Mouse (Mus musculus): ENCODE measurements at regions not wholly inside any gene's neighbourhood (a gene's known extent, or its start where the extent isn't known, plus 50 kb on each side); places are given as distances from the start of the nearest gene placed in this dataset.

DNA sequence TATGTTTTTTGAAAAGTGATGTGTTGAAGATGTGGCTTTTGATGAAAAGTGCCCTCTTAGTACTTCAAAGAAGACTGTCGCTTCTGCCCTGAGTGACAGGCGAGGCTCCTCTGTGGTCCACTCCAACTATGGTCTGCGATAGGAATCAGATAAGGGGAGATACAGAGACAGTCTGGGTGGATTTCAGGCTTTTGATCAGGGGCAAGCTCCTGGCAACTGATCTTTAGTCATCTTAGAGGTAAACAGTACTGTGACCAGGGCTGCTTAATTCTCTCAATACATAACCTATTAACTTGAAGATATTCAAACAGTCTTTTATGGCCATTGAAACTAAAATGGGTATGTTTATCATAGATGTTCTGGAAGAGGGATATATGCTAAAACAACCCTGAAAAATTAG is 335.6 kb upstream of the Arglu1 start:
- ATAC-seq (ENCODE audit: insufficient read depth, low FRiP score), result no peak
- Histone ChIP-seq H3K9me3 (replicated peaks; ENCODE audit: control insufficient read depth, low read length) (no peaks in the 10 kb centered on the region), H3K9ac (ENCODE audit: low read length) (no peak overlapping the region), H3K27ac (ENCODE audit: low read length) (no peak overlapping the region), H3K4me2 (ENCODE audit: low read depth, low read length) (no peak overlapping the region), H3K27me3 (ENCODE audit: control insufficient read depth, insufficient read depth, low read length) (no peaks in the 10 kb centered on the region), H3K4me1 (ENCODE audit: control insufficient read depth, insufficient read depth, low read length) (0 out of 2 replicates have a peak, but pooled peaks cover 2% of the 10 kb centered on the region), H3K36me3 (ENCODE audit: control insufficient read depth, insufficient read depth, low read length) (no peaks in the 10 kb centered on the region), H3K4me3 (replicated peaks; ENCODE audit: low read length) (no peak overlapping the region)
- WGBS, result 61% methylated on average over 3 of the region's 3 CpGs

DNA sequence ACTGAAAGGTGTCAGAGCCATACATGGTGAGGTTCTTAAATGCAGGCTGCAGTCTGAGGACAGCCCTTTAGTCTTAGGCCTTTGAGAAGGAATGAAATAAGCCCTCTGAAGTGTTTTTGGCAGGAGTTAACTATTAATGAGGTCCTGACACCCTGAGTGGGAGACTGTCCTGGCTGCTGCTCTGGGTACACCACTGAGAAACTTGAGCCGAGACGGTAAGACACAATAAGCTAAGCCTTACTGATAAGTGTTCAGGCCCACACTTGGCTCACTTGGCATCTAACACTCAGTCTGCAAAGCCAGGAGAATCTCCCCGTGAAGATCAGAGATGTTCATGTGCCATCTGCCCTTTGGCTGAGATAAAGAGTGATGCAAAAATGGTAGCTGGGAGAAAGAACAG is 335.1 kb upstream of the Arglu1 start:
- Histone ChIP-seq H3K36me3 (ENCODE audit: control insufficient read depth, insufficient read depth, low read length) (no peaks in the 10 kb centered on the region), H3K4me1 (ENCODE audit: control insufficient read depth, insufficient read depth, low read length) (0 out of 2 replicates have a peak, but pooled peaks cover 2% of the 10 kb centered on the region), H3K27me3 (ENCODE audit: control insufficient read depth, insufficient read depth, low read length) (no peaks in the 10 kb centered on the region), H3K4me2 (ENCODE audit: low read depth, low read length) (no peak overlapping the region), H3K4me3 (replicated peaks; ENCODE audit: low read length) (no peak overlapping the region), H3K9ac (ENCODE audit: low read length) (no peak overlapping the region), H3K9me3 (replicated peaks; ENCODE audit: control insufficient read depth, low read length) (no peaks in the 10 kb centered on the region), H3K27ac (ENCODE audit: low read length) (no peak overlapping the region)
- WGBS, result 57% methylated on average over 3 of the region's 3 CpGs
- no peak for ATAC-seq (ENCODE audit: insufficient read depth, low FRiP score)

DNA sequence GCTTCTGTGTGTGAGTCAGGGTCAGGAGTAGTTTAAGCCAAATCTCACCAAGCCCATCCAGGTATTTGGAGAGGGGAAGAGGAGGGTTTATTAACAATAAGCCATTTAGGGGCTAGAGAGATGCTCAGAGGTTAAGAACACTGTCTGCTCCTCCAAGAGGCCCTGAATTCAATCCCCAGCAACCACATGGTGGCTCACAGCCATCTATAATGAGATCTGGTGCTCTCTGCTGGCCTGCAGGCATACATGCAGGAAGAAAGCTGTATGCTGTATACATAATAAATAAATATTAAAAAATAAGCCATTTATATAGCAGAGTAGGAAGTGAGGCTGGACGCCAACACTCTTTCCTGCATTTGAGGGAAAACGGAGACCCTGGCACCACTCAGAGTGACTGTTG is 330.4 kb upstream of the Arglu1 start:
- Histone ChIP-seq H3K27ac (ENCODE audit: low read length) (no peak overlapping the region), H3K36me3 (ENCODE audit: control insufficient read depth, insufficient read depth, low read length) (no peaks in the 10 kb centered on the region), H3K27me3 (ENCODE audit: control insufficient read depth, insufficient read depth, low read length) (no peaks in the 10 kb centered on the region), H3K4me2 (ENCODE audit: low read depth, low read length) (no peak overlapping the region), H3K4me1 (ENCODE audit: control insufficient read depth, insufficient read depth, low read length) (no peaks in the 10 kb centered on the region), H3K9ac (ENCODE audit: low read length) (no peak overlapping the region), H3K4me3 (replicated peaks; ENCODE audit: low read length) (no peak overlapping the region), H3K9me3 (replicated peaks; ENCODE audit: control insufficient read depth, low read length) (no peaks in the 10 kb centered on the region)
- 78% methylated on average over 2 of the region's 2 CpGs for WGBS
- ATAC-seq (ENCODE audit: insufficient read depth, low FRiP score), result no peak

DNA sequence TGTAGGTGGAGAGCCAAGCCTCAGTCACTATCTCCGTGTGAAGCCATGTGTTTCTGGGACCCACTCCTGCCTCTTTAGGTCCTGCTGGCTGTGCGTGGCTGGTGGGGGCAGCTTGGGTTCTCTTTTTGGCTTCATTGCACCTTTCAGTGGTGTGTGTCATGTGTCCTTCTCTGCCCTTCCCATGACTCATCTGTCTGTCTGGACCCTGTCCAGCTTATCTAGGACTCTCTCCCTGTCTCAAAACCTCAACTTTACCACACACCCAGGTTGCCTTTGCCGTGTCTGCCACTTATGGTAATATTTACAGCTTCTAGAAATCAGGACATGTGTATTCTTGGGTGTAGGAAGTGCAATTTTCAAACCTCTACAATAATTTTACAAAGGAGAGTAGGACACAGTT is 329.9 kb upstream of the Arglu1 start:
- ATAC-seq (ENCODE audit: insufficient read depth, low FRiP score), result no peak
- Histone ChIP-seq H3K4me2 (ENCODE audit: low read depth, low read length) (no peak overlapping the region), H3K9ac (ENCODE audit: low read length) (no peak overlapping the region), H3K4me3 (replicated peaks; ENCODE audit: low read length) (no peak overlapping the region), H3K27me3 (ENCODE audit: control insufficient read depth, insufficient read depth, low read length) (no peaks in the 10 kb centered on the region), H3K36me3 (ENCODE audit: control insufficient read depth, insufficient read depth, low read length) (no peaks in the 10 kb centered on the region), H3K27ac (ENCODE audit: low read length) (no peak overlapping the region), H3K4me1 (ENCODE audit: control insufficient read depth, insufficient read depth, low read length) (no peaks in the 10 kb centered on the region), H3K9me3 (replicated peaks; ENCODE audit: control insufficient read depth, low read length) (no peaks in the 10 kb centered on the region)
- WGBS, result 83% methylated on average over 3 of the region's 3 CpGs

DNA sequence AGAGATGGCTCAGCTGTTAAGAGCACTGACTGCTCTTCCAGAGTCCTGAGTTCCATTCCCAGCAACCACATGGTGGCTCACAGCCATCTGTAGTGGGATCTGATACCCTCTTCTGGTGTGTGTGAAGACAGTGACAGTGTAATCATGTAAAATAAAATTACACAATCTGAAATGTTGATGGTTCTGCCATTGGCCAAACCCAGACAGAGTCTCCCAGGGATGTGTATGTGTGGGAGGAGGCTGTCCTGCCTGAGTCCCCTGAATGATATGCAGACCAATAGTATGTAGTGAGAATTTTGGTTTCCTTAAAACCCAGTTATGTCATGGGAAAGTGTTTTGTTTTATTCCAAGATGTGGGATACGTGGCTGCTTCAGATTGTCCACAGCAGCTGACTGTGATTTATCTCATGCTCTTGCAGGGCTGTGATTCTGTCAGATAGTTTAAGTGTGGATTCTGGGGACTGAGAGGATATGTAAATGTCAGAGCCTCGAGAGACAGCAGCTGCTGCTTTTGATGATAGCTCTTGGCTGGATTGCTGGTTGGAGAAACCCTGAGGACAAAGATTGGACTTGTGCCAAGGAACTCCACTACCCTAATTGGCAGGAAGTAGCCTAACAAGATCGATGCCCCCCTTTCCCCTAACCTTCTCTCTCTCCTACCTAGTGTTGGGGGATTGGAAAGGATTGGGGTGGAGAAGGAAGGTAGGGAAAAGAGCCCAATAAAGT is 321.6 kb upstream of the Arglu1 start:
- H3K27me3 ChIP-seq (ENCODE audit: control insufficient read depth, insufficient read depth, low read length), result no peaks in the 10 kb centered on the region
- H3K9me3 ChIP-seq (replicated peaks; ENCODE audit: control insufficient read depth, low read length), result no peaks in the 10 kb centered on the region
- no peak overlapping the region for H3K27ac ChIP-seq (ENCODE audit: low read length)
- no peak overlapping the region for H3K4me3 ChIP-seq (replicated peaks; ENCODE audit: low read length)
- H3K4me2 ChIP-seq (ENCODE audit: low read depth, low read length), result no peak overlapping the region
- 45% methylated on average over 3 of the region's 3 CpGs for WGBS
- no peaks in the 10 kb centered on the region for H3K36me3 ChIP-seq (ENCODE audit: control insufficient read depth, insufficient read depth, low read length)
- no peak overlapping the region for H3K9ac ChIP-seq (ENCODE audit: low read length)
- peaks cover 3% of the 10 kb centered on the region; the same call in 1 of the 2 replicates for H3K4me1 ChIP-seq (ENCODE audit: control insufficient read depth, insufficient read depth, low read length)
- no peak for ATAC-seq (ENCODE audit: insufficient read depth, low FRiP score)

DNA sequence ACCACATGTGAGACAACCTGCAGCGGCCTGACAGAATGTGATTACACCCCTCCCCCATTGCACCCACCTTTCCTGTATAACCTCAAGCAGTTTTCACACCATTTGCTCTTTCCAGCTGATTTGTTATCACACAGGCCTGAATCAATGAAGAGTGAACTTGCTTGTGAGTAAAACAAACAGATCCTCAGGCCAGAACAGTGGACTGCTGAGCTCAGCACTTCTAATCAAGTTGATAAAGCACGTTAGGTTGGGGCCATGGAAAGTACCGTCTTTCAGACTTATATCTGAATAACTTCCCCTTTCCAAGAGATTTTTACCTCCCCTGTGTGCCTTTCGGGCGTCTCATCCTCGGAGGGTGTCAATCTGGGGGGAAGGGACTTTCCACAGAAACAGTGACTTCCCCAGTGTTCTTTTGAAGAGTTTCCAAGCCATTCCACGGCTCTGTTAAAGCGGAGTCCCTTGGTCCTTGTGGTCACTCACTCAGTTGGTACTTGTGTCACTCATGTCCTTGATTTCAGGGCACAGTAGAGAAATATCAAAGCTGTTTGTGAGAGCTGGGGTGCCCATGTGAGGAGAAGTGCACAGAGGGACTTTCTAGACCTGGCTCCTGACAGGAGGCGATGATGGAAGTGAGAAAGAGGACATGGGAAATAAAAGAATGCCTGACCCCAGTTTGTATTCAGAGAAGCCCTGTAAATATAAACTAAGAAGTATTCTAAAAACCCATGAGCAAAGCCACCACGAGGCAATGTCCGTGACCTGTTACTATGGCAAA is 317.9 kb upstream of the Arglu1 start:
- Histone ChIP-seq H3K27me3 (ENCODE audit: control insufficient read depth, insufficient read depth, low read length) (no peaks in the 10 kb centered on the region), H3K9me3 (replicated peaks; ENCODE audit: control insufficient read depth, low read length) (no peaks in the 10 kb centered on the region), H3K4me3 (replicated peaks; ENCODE audit: low read length) (no peak overlapping the region), H3K27ac (ENCODE audit: low read length) (no peak overlapping the region), H3K36me3 (ENCODE audit: control insufficient read depth, insufficient read depth, low read length) (no peaks in the 10 kb centered on the region), H3K4me1 (ENCODE audit: control insufficient read depth, insufficient read depth, low read length) (peaks cover 3% of the 10 kb centered on the region; the same call in 1 of the 2 replicates), H3K4me2 (ENCODE audit: low read depth, low read length) (no peak overlapping the region), H3K9ac (ENCODE audit: low read length) (no peak overlapping the region)
- 65% methylated on average over 11 of the region's 11 CpGs for WGBS
- no peak for ATAC-seq (ENCODE audit: insufficient read depth, low FRiP score)

DNA sequence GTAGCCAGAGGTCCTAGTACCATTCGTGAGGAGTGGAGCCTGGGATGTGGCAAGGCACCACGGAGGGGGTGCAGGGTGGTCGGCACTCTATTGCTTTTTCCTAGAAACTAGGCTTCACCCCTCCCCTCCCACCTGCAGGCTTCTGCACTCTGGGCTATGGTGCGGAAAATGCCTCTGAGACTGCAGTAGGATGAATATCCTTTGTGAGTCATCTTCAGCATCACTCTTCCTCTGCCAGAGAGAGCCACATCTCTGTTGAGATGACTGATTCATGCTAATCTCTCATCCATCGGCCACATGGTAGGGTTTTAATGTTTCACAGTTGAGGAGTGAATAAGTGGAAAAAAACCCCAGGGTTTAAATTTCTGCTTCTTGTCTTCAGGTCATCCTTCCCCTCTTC is 309.6 kb upstream of the Arglu1 start:
- Histone ChIP-seq H3K4me2 (ENCODE audit: low read depth, low read length) (no peak overlapping the region), H3K9ac (ENCODE audit: low read length) (no peak overlapping the region), H3K4me3 (replicated peaks; ENCODE audit: low read length) (no peak overlapping the region), H3K36me3 (ENCODE audit: control insufficient read depth, insufficient read depth, low read length) (no peaks in the 10 kb centered on the region), H3K27me3 (ENCODE audit: control insufficient read depth, insufficient read depth, low read length) (no peaks in the 10 kb centered on the region), H3K27ac (ENCODE audit: low read length) (no peak overlapping the region), H3K4me1 (ENCODE audit: control insufficient read depth, insufficient read depth, low read length) (peaks cover 2% of the 10 kb centered on the region; the same call in 1 of the 2 replicates), H3K9me3 (replicated peaks; ENCODE audit: control insufficient read depth, low read length) (no peaks in the 10 kb centered on the region)
- ATAC-seq (ENCODE audit: insufficient read depth, low FRiP score), result no peak
- 80% methylated on average over 5 of the region's 5 CpGs for WGBS

DNA sequence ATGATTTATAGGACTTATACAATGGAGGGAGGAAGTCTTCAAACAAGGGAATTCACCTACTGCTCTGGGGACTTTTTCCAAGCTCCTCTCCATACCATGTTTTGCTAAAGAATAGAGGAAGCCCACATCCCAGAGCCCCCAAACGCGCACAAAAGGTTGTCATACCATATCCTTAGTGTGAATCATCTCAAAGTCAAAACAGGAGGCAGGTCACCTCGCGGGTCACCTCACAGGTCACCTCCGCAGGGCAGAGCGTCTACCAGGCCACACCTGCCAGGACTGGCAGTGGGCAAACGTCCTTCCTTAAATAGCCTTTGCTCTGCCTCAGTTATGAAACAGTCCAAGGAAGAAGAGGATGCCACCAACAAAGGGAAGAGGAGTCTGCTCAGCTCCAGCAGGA is 307.3 kb upstream of the Arglu1 start:
- Histone ChIP-seq H3K9ac (ENCODE audit: low read length) (no peak overlapping the region), H3K4me2 (ENCODE audit: low read depth, low read length) (no peak overlapping the region), H3K27ac (ENCODE audit: low read length) (no peak overlapping the region), H3K27me3 (ENCODE audit: control insufficient read depth, insufficient read depth, low read length) (no peaks in the 10 kb centered on the region), H3K36me3 (ENCODE audit: control insufficient read depth, insufficient read depth, low read length) (no peaks in the 10 kb centered on the region), H3K9me3 (replicated peaks; ENCODE audit: control insufficient read depth, low read length) (no peaks in the 10 kb centered on the region), H3K4me1 (ENCODE audit: control insufficient read depth, insufficient read depth, low read length) (peaks cover 10% of the 10 kb centered on the region), H3K4me3 (replicated peaks; ENCODE audit: low read length) (no peak overlapping the region)
- WGBS, result 72% methylated on average over 7 of the region's 7 CpGs
- no peak for ATAC-seq (ENCODE audit: insufficient read depth, low FRiP score)

DNA sequence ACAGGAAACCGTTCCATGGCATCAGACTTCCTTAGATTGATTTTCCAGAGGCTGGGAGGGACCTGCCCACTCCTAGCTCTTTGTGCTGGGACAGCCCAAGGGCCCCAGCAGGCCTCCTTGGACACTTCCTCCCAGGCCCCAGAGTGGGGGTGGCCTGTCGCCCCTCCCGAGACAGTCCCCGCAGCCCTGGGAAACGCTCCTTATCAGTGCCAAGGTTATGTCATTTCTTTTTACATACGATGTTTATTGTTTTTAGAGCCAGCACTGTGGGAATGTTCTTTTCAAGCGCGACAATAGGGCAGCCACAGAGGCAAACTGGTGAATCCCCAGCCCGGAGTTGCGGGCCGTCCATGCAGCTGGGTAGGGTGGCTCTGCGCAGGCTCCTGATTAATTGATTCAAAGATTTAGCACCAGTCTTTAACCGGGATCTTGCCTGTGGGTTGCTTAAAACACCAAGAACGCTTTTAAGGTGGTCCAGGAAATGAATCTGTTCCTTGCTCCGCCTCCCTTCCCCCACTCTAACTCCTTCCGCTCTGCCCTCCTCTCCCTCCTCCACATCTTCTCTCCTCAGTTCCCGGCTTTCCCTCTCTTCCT is 304.4 kb upstream of the Arglu1 start:
- H3K4me3 ChIP-seq (replicated peaks; ENCODE audit: low read length), result peak overlapping the region; percentile 33
- peaks cover 24% of the 10 kb centered on the region for H3K4me1 ChIP-seq (ENCODE audit: control insufficient read depth, insufficient read depth, low read length)
- no peaks in the 10 kb centered on the region for H3K27me3 ChIP-seq (ENCODE audit: control insufficient read depth, insufficient read depth, low read length)
- peak overlapping the region; percentile 58 for H3K9ac ChIP-seq (ENCODE audit: low read length)
- H3K9me3 ChIP-seq (replicated peaks; ENCODE audit: control insufficient read depth, low read length), result no peaks in the 10 kb centered on the region
- no peaks in the 10 kb centered on the region for H3K36me3 ChIP-seq (ENCODE audit: control insufficient read depth, insufficient read depth, low read length)
- WGBS, result 2% methylated on average over 17 of the region's 17 CpGs
- peak overlapping the region; percentile 60 for H3K4me2 ChIP-seq (ENCODE audit: low read depth, low read length)
- peak overlapping the region; percentile 53; the same call in 1 of the 2 replicates for H3K27ac ChIP-seq (ENCODE audit: low read length)
- peak; percentile 73 for ATAC-seq (ENCODE audit: insufficient read depth, low FRiP score)

All from stomach, embryonic 16.5 days (tissue).